Mouse (Mus musculus): ENCODE results near the gene Tnnc1.

DNA sequence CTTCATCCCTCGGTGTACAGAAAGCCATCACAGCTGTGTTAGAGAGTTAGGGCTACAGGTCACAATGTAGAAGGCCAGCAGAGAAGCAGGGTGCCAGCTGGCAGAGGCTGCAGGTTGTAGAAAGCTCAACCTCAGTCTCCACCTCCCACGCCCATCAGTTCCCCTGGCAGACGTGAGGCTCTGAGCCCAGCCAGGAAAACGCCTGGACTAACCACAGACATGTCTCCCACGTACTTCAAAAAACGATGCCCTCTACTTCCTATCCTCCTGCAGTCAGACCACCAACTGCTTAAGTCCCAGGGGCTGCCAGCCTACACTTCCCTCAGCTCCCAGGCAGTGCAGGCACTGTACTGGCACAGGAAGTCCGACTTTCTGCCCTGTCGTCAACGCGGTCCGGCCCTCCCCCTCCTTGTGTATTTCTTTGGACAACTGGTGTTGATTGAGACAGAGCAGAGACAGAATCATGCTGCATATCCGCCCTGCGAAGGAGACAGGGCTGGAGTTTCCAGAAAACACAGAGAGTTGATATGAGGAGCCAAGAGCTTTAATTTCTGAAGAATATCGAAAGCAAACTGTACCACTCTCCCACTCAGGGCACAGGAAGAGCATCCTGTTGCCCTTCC is 13.1 kb upstream of the Tnnc1 start:
- TF ChIP-seq POLR2A (IDR thresholded peaks at IDR 0.05; ENCODE audit: borderline replicate concordance, extremely low read depth, insufficient read depth, insufficient read length, poor library complexity, severe bottlenecking) = no peak
- TF ChIP-seq CTCF (IDR thresholded peaks at IDR 0.05; ENCODE audit: borderline replicate concordance, extremely low read depth, insufficient read depth, insufficient read length) = no peak
